Mouse (Mus musculus) frontal cortex, adult 2 months (tissue): ENCODE results near the gene 9030624G23Rik. TPM values are rescaled to one million over a fixed set of nuclear protein-coding genes. Genes with fewer than 3 reads are reported as not detected.
"Not testable (repeated sequence)": the region's sequence is repeated elsewhere in the genome, so short reads cannot be mapped to it uniquely, and the experiment has no call there.

Source experiments
- DNase-seq, 2 experiments: peaks; one replicate each; pipeline ENCODE4 v3.0.0; 2022; ENCODE audit warnings: low spot score in 1 of 2; ENCODE audit errors: extremely low spot score in 1 of 2
- polyA plus RNA-seq: library from polyadenylated mRNA; depleted of rRNA; stranded (reverse); fragments of >200 nt; gene quantifications from 2 replicates; pipeline ENCODE4 v1.2.3, GENCODE M21; 2012; rRNA removed

The 9030624G23Rik gene
- 0.55 and 0.68 TPM in 2 replicates for polyA plus RNA-seq

GRCm38 (mm10) chr12:24097108-24097520 is at the start of gene 9030624G23Rik:
TSS of gene 9030624G23Rik (minus strand) at chr12:24097246.
- peak in 1 of 2 experiments; percentile 35 for DNase-seq

- DNase-seq = not testable (repeated sequence)
Measured at GRCm38 (mm10) chr12:24083096-24083495, 13.9 kb downstream of the 9030624G23Rik start.
